Mouse (Mus musculus): ENCODE results near the gene Sfmbt2.

DNA sequence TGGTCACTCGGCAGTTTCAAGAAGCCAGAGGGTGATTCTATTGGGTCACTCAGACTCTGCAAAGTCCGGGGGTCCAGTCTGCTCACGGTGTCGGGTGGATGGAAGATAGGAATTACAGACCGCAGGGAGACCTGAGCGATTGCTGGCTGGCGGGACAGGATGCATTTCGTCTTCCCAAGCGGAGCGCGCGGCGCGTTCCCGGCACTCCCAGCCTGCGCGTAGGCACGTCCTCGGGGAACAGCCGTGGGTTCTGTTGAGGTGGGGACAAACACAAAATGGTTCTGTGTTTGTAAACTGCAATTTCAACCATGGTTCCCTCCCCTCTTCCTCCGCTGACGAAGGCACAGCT, 4.7 kb downstream of the Sfmbt2 start:
- TF ChIP-seq CTCF (conservative IDR thresholded peaks at IDR 0.05; ENCODE audit: low read length): no peak
- TF ChIP-seq POU5F1 (IDR thresholded peaks at IDR 0.05; ENCODE audit: borderline replicate concordance, low read length): no peak
